Mouse (Mus musculus) ES-E14 (cell line): ENCODE results near the gene Acot11. TPM values are rescaled to one million over a fixed set of nuclear protein-coding genes. Genes with fewer than 3 reads are reported as not detected.
"Not testable (repeated sequence)": the region's sequence is repeated elsewhere in the genome, so short reads cannot be mapped to it uniquely, and the experiment has no call there.

Experiments used
- DNase-seq: peaks from one replicate; pipeline ENCODE4 v3.0.0-alpha.2; 2013; ENCODE audit warnings: low read depth, low spot score
- H3K27ac ChIP-seq: 2 replicates; pipeline ENCODE4 v1.5.1; 2012; ENCODE audit warnings: low read depth, mild to moderate bottlenecking, low read length, moderate library complexity, mixed read lengths; ENCODE audit not compliant: poor library complexity, insufficient read depth, severe bottlenecking
- H3K36me3 ChIP-seq: 2 replicates; pipeline ENCODE4 v1.6.1; 2012; ENCODE audit warnings: mild to moderate bottlenecking, low read length, moderate library complexity, mixed read lengths; ENCODE audit not compliant: control insufficient read depth, poor library complexity, insufficient read depth, severe bottlenecking
- H3K4me1 ChIP-seq, 2 experiments: fragments of 150-350 bp in 1 of 2; sonication (generic) in 1 of 2; 2 replicates each; pipeline ENCODE4 v1.6.1; 2012; ENCODE audit warnings: low read length in 2 of 2, mild to moderate bottlenecking in 1 of 2, mixed read lengths in 1 of 2; ENCODE audit not compliant: control insufficient read depth in 2 of 2, insufficient read depth in 2 of 2, poor library complexity in 1 of 2
- H3K4me3 ChIP-seq, 2 experiments: fragments of 150-350 bp in 1 of 2; sonication (generic) in 1 of 2; 2 replicates each; pipeline ENCODE4 v1.5.1; 2012; ENCODE audit warnings: low read length in 2 of 2, low read depth in 1 of 2, mild to moderate bottlenecking in 1 of 2, mixed read lengths in 1 of 2; ENCODE audit not compliant: insufficient read depth in 1 of 2, poor library complexity in 1 of 2, severe bottlenecking in 1 of 2
- H3K9ac ChIP-seq: 2 replicates; pipeline ENCODE4 v1.6.1; 2012; ENCODE audit warnings: low read depth, mild to moderate bottlenecking, low read length, mixed read lengths; ENCODE audit not compliant: poor library complexity, insufficient read depth, severe bottlenecking
- H3K9me3 ChIP-seq: fragments of 150-350 bp; sonication (generic); 2 replicates; pipeline ENCODE4 v1.6.1; 2012; ENCODE audit warnings: low read depth, mild to moderate bottlenecking, low read length; ENCODE audit not compliant: control insufficient read depth, insufficient read depth
- CHD2 ChIP-seq: IDR thresholded peaks from 2 replicates; pipeline ENCODE4 v1.6.1; 2014; ENCODE audit warnings: mild to moderate bottlenecking, low read depth, low read length, inconsistent platforms
- HCFC1 ChIP-seq: IDR thresholded peaks from 2 replicates; pipeline ENCODE4 v1.6.1; 2012; ENCODE audit warnings: low read length, inconsistent platforms, borderline replicate concordance; ENCODE audit not compliant: insufficient read depth
- MAFK ChIP-seq: IDR thresholded peaks from 2 replicates; pipeline ENCODE4 v1.6.1; 2014; ENCODE audit warnings: mild to moderate bottlenecking, low read depth, low read length, inconsistent platforms; ENCODE audit not compliant: insufficient read depth
- ZC3H11A ChIP-seq: IDR thresholded peaks from 2 replicates; pipeline ENCODE4 v1.6.1; 2012; ENCODE audit warnings: low read depth, mild to moderate bottlenecking, inconsistent platforms, low read length, borderline replicate concordance
- ZNF384 ChIP-seq: IDR thresholded peaks from 2 replicates; pipeline ENCODE4 v1.6.1; 2012; ENCODE audit warnings: low read depth, low read length, inconsistent platforms
- in situ Hi-C, 2 experiments: fragments of 600-800 bp; cut with MboI; formaldehyde crosslinking; loops; one replicate each; pipeline ENCODE4 v1.15.1; 2025; ENCODE audit warnings: low sequenced_read_pairs in 2 of 2, inconsistent platforms in 1 of 2; ENCODE audit not compliant: unreplicated experiment in 2 of 2
- total RNA-seq: library from RNA; depleted of rRNA; stranded (reverse); fragments of 300-350 nt; gene quantifications from 2 replicates; pipeline ENCODE4 v1.2.3, GENCODE M21; 2012

Acot11 gene
- total RNA-seq, 1 experiment: 2.5 TPM

GRCm38 (mm10) chr4:106745862-106746261 lies 58.9 kb downstream of the Acot11 start:
- no peak for DNase-seq
- no peak overlapping the region for H3K9ac ChIP-seq
- no peak overlapping the region for H3K27ac ChIP-seq
- no peaks in the 10 kb centered on the region for H3K36me3 ChIP-seq
- no peak overlapping the region for H3K4me3 ChIP-seq
- no peaks in the 10 kb centered on the region for H3K9me3 ChIP-seq
- TF ChIP-seq ZC3H11A: no peak
- TF ChIP-seq MAFK: no peak
- no peak for TF ChIP-seq ZNF384
- TF ChIP-seq HCFC1: no peak
- TF ChIP-seq CHD2: no peak
- in situ Hi-C loops: no loop called here
- H3K4me1 ChIP-seq: peaks cover 0 to 2% of the 10 kb centered on the region in 2 experiments; a peak in 1 of 4 replicates

GRCm38 (mm10) chr4:106737904-106738303 lies 66.9 kb downstream of the Acot11 start:
- Histone ChIP-seq H3K4me3 (no peak overlapping the region), H3K36me3 (no peaks in the 10 kb centered on the region), H3K9ac (no peak overlapping the region), H3K27ac (no peak overlapping the region), H3K9me3 (no peaks in the 10 kb centered on the region), H3K4me1 (no peaks in the 10 kb centered on the region)
- TF ChIP-seq CHD2: no peak
- TF ChIP-seq MAFK: no peak
- no peak for TF ChIP-seq ZC3H11A
- TF ChIP-seq ZNF384: no peak
- no peak for TF ChIP-seq HCFC1
- in situ Hi-C loops: no loop called here
- no peak for DNase-seq

- in situ Hi-C loops, DNase-seq, H3K27ac ChIP-seq, H3K36me3 ChIP-seq, H3K9ac ChIP-seq, H3K4me3 ChIP-seq, H3K9me3 ChIP-seq, H3K4me1 ChIP-seq: not testable (repeated sequence)
Observed at GRCm38 (mm10) chr4:106736884-106737283, 67.9 kb downstream of the Acot11 start.

- TF ChIP-seq MAFK: no peak
- TF ChIP-seq ZNF384: no peak
- TF ChIP-seq CHD2: no peak
- no peak for TF ChIP-seq HCFC1
- no peak for TF ChIP-seq ZC3H11A
- no peak for DNase-seq
- no peaks in the 10 kb centered on the region for H3K9me3 ChIP-seq
- no peaks in the 10 kb centered on the region for H3K36me3 ChIP-seq
- H3K4me1 ChIP-seq: no peaks in the 10 kb centered on the region
- H3K27ac ChIP-seq: no peak within 1 kb of the TSS
- H3K9ac ChIP-seq: no peak within 1 kb of the TSS
- no peak within 1 kb of the TSS for H3K4me3 ChIP-seq
- in situ Hi-C loops: no loop called here
Observed at GRCm38 (mm10) chr4:106733636-106734035, 71.2 kb downstream of the Acot11 start, which contains the start of gene Fam151a. Gene Fam151a (plus strand): TSS chr4:106733889.

GRCm38 (mm10) chr4:106730814-106731213 lies 74.0 kb downstream of the Acot11 start, which contains the start of gene Mroh7:
Gene Mroh7 (minus strand): TSS chr4:106730925.
- no peak within 1 kb of the TSS for H3K4me3 ChIP-seq
- TF ChIP-seq ZNF384 (no peak), MAFK (no peak), HCFC1 (no peak), CHD2 (no peak), ZC3H11A (no peak)
- H3K27ac ChIP-seq: no peak within 1 kb of the TSS
- no peak within 1 kb of the TSS for H3K9ac ChIP-seq
- no peaks in the 10 kb centered on the region for H3K36me3 ChIP-seq
- in situ Hi-C loops: no loop called here
- DNase-seq: no peak
- H3K4me1 ChIP-seq: no peaks in the 10 kb centered on the region
- no peaks in the 10 kb centered on the region for H3K9me3 ChIP-seq
